Mouse (Mus musculus) G1E (cell line): ENCODE measurements around the gene Gm10271.

Experiments used
- CTCF ChIP-seq: IDR thresholded peaks from 2 replicates; pipeline ENCODE4 v1.5.1; 2012; ENCODE audit warnings: low read depth, low read length, inconsistent platforms, mixed read lengths
- GATA1 ChIP-seq: IDR thresholded peaks from 2 replicates; pipeline ENCODE4 v1.6.1; 2012; ENCODE audit warnings: borderline replicate concordance, low read length, inconsistent platforms, mixed read lengths
- GATA2 ChIP-seq: IDR thresholded peaks from 2 replicates; pipeline ENCODE4 v1.6.1; 2012; ENCODE audit warnings: low read depth, low read length, inconsistent platforms, borderline replicate concordance
- POLR2AphosphoS5 ChIP-seq: IDR thresholded peaks from 2 replicates; pipeline ENCODE4 v1.6.1; 2012; ENCODE audit warnings: low read depth, low read length, inconsistent platforms; ENCODE audit not compliant: insufficient replicate concordance
- TAL1 ChIP-seq: conservative IDR thresholded peaks from 2 replicates; pipeline ENCODE4 v1.6.1; 2012; ENCODE audit warnings: low read depth, low read length, inconsistent platforms, mixed read lengths

DNA sequence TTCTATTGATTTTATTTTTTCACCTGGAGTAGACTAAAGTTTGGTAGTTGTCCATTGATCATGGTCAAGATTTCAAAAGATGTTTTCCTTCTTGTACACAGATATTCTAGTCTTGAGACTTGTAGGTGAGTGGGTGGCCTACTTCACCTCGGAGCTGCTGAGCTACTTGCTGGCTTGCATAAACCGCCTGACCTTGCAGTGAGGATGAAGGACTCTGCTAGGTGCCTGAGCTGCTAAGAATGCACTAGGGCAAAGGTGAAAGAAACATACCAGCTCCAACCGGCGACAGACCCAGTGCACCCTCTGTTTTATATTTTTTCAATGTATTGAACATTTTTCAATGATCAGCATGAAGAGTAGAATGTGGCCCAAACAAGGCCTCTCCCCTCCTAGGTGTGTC lies 7.9 kb upstream of the Gm10271 start:
- TF ChIP-seq CTCF: no peak
- TF ChIP-seq GATA1: no peak
- TF ChIP-seq GATA2: no peak
- no peak for TF ChIP-seq TAL1
- no peak for TF ChIP-seq POLR2AphosphoS5
